Mouse (Mus musculus) heart, embryonic 10.5 days (tissue): ENCODE results near the gene Olfr59. TPM values are rescaled to one million over a fixed set of nuclear protein-coding genes. Genes with fewer than 3 reads are reported as not detected.
A peak's percentile ranks its signal among the peaks of the same experiment; 100 is the strongest.

Source experiments
- DNase-seq: peaks from one replicate; pipeline ENCODE4 v3.0.0-alpha.2; 2017; ENCODE audit warnings: low spot score
- H3K27ac ChIP-seq: fragments of 300-500 bp; sonication (generic); 2 replicates; pipeline ENCODE4 v1.5.1; 2016; ENCODE audit warnings: mild to moderate bottlenecking
- H3K27me3 ChIP-seq: fragments of 300-500 bp; sonication (generic); 2 replicates; pipeline ENCODE4 v1.6.1; 2016; ENCODE audit warnings: mild to moderate bottlenecking; ENCODE audit not compliant: poor library complexity, insufficient read depth, severe bottlenecking
- H3K36me3 ChIP-seq: fragments of 300-500 bp; sonication (generic); 2 replicates; pipeline ENCODE4 v1.6.1; 2016; ENCODE audit warnings: mild to moderate bottlenecking, moderate library complexity
- H3K4me1 ChIP-seq: fragments of 300-500 bp; sonication (generic); 2 replicates; pipeline ENCODE4 v1.6.1; 2016; ENCODE audit warnings: mild to moderate bottlenecking
- H3K4me3 ChIP-seq: fragments of 300-500 bp; sonication (generic); 2 replicates; pipeline ENCODE4 v1.5.1; 2016; ENCODE audit warnings: mild to moderate bottlenecking, moderate library complexity
- H3K9me3 ChIP-seq: fragments of 300-500 bp; sonication (generic); 2 replicates; pipeline ENCODE4 v1.6.1; 2016; ENCODE audit warnings: mild to moderate bottlenecking, moderate library complexity
- WGBS: fragments of 180-500 bp; shearing (Covaris S2); methylation state at CpG from one replicate; pipeline ENCODE4 v1.1.7; 2016; 5-methylcytosine and 5-hydroxymethylcytosine counted together
- polyA plus RNA-seq: library from polyadenylated mRNA; unstranded; fragments of >200 nt; fragmentation: Nextera tagmentation; extraction: Ambion mirVana; gene quantifications from 2 replicates; pipeline ENCODE4 v1.2.1, GENCODE M21; 2016

Olfr59 gene
- not detected in 2 replicates for polyA plus RNA-seq

- 54% methylated on average over 2 of the region's 2 CpGs for WGBS
These were observed at the start of gene Olfr59 for GRCm38 (mm10) chr11:74283436-74283835. Gene Olfr59 (plus strand): TSS chr11:74283736.

DNA sequence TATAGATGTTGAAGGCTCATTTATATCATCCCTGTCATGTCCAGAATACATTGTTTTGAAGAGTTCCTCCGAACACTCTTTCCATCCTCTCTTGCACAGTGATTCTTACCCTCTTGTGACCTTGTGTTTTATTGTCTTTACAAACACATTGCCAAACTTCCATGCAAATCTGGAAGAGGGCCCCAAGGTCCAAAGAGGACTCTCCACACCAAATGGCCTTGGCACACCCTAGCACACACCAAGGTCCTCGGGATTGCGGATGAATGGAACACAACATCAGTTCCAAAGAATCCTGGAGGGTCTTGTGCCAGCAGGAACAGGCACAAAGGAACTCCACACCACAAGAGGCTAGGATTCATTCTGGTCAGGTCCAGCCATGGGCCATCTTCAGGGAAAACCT lies 42.3 kb upstream of the Olfr59 start:
- DNase-seq = no peak
- Histone ChIP-seq H3K27ac (no peak overlapping the region), H3K4me1 (no peaks in the 10 kb centered on the region), H3K27me3 (no peaks in the 10 kb centered on the region), H3K36me3 (no peaks in the 10 kb centered on the region), H3K4me3 (no peak overlapping the region), H3K9me3 (peaks cover 15% of the 10 kb centered on the region)
- WGBS = 82% methylated on average over 3 of the region's 3 CpGs

More at GRCm38 (mm10) chr11:74283436-74283835, at the start of gene Olfr59:
- no peaks in the 10 kb centered on the region for H3K27me3 ChIP-seq
- no peak within 1 kb of the TSS for H3K27ac ChIP-seq
- DNase-seq = no peak
- no peaks in the 10 kb centered on the region; the same call in 1 of the 2 replicates for H3K9me3 ChIP-seq
- H3K36me3 ChIP-seq = no peaks in the 10 kb centered on the region
- H3K4me1 ChIP-seq = no peaks in the 10 kb centered on the region
- no peak within 1 kb of the TSS for H3K4me3 ChIP-seq

GRCm38 (mm10) chr11:74259508-74259907 lies 24.0 kb upstream of the Olfr59 start, which contains the start of gene Olfr406:
Gene Olfr406 (plus strand): TSS chr11:74259808.
- 46% methylated on average over 2 of the region's 2 CpGs for WGBS
- H3K9me3 ChIP-seq = 0 out of 2 replicates have a peak, but pooled peaks cover 2% of the 10 kb centered on the region
- H3K36me3 ChIP-seq = no peaks in the 10 kb centered on the region
- H3K4me3 ChIP-seq = no peak within 1 kb of the TSS
- H3K27ac ChIP-seq = no peak within 1 kb of the TSS
- no peak for DNase-seq
- H3K4me1 ChIP-seq = no peaks in the 10 kb centered on the region
- H3K27me3 ChIP-seq = no peaks in the 10 kb centered on the region

DNA sequence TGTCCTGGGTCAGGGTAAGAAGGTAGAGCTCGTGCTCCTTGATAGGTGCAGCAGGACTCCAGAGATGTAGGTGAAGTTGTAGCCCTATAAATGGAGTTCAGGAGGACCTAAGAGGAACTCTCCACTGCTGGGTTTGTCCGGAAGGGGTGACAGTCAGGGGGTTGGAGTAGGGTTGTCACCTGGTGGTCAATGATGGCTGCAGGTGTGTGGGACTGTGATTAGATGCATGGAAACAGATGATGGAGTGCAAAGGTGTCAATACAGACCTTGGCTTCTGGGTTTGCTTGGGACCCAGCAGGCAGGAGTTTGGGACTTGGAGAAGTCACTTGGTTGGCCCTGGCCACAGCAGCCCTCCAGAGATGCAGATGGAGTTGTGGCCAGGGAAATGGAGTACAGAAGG lies 3.7 kb downstream of the Olfr59 start:
- Histone ChIP-seq H3K4me1 (no peaks in the 10 kb centered on the region), H3K9me3 (no peaks in the 10 kb centered on the region; the same call in 1 of the 2 replicates), H3K36me3 (no peaks in the 10 kb centered on the region), H3K27me3 (no peaks in the 10 kb centered on the region), H3K4me3 (no peak overlapping the region), H3K27ac (no peak overlapping the region)
- DNase-seq = peak; percentile 63
- 71% methylated on average over 2 of the region's 2 CpGs for WGBS

DNA sequence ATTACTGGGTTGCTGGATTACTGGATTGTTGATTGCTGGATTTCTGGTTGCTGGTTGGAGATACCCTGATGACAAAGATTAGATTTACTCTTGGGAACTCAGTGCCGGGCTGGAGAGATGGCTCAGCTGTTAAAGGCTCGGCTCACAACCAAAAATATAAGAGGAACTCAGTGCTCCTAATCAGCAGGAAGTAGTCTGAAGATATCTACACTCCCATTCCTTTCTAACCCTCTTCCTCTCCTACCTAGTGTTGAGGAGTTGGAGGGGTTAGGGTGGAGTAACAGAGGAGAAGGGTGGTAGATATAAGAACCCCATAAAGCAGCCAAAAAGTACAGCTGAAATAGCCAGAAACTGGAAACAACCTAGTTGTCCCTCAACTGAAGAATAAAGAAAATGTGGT lies 42.5 kb downstream of the Olfr59 start:
- H3K4me3 ChIP-seq = no peak overlapping the region
- H3K9me3 ChIP-seq = 0 out of 2 replicates have a peak, but pooled peaks cover 3% of the 10 kb centered on the region
- no peaks in the 10 kb centered on the region for H3K27me3 ChIP-seq
- H3K27ac ChIP-seq = no peak overlapping the region
- no peaks in the 10 kb centered on the region for H3K4me1 ChIP-seq
- DNase-seq = no peak
- H3K36me3 ChIP-seq = no peaks in the 10 kb centered on the region
- WGBS = 46% methylated on average over 2 of the region's 2 CpGs

- Histone ChIP-seq H3K36me3 (no peaks in the 10 kb centered on the region), H3K9me3 (0 out of 2 replicates have a peak, but pooled peaks cover 3% of the 10 kb centered on the region), H3K4me1 (no peaks in the 10 kb centered on the region), H3K4me3 (no peak overlapping the region), H3K27ac (no peak overlapping the region), H3K27me3 (no peaks in the 10 kb centered on the region)
- no peak for DNase-seq
These were observed 45.2 kb downstream of the Olfr59 start for GRCm38 (mm10) chr11:74328781-74329180.

- H3K9me3 ChIP-seq = no peaks in the 10 kb centered on the region
- DNase-seq = no peak
- no peaks in the 10 kb centered on the region for H3K36me3 ChIP-seq
- H3K27me3 ChIP-seq = no peaks in the 10 kb centered on the region
- 76% methylated on average over 6 of the region's 6 CpGs for WGBS
- H3K4me1 ChIP-seq = no peaks in the 10 kb centered on the region
- no peak within 1 kb of the TSS for H3K4me3 ChIP-seq
- H3K27ac ChIP-seq = no peak within 1 kb of the TSS
These were observed 54.4 kb downstream of the Olfr59 start, which contains the start of gene Olfr410 for GRCm38 (mm10) chr11:74337931-74338330. Gene Olfr410 (minus strand): TSS chr11:74338031.

Other genes with a start within 250 kb of the Olfr59 start
- not detected in 2 replicates for gene Olfr139, start 227.2 kb upstream of the Olfr59 start, polyA plus RNA-seq
- gene Olfr399, start 227.1 kb upstream of the Olfr59 start, polyA plus RNA-seq = not detected in 2 replicates
- gene Zfp616, start 213.8 kb upstream of the Olfr59 start, polyA plus RNA-seq = not detected in 2 replicates
- gene Olfr401, start 170.0 kb upstream of the Olfr59 start, polyA plus RNA-seq = not detected in 2 replicates
- not detected in 2 replicates for gene Olfr402, start 130.2 kb upstream of the Olfr59 start, polyA plus RNA-seq
- not detected in 2 replicates for gene Olfr403, start 97.5 kb upstream of the Olfr59 start, polyA plus RNA-seq
- gene Olfr43, start 72.4 kb upstream of the Olfr59 start, polyA plus RNA-seq = not detected in 2 replicates
- gene Olfr406, start 23.9 kb upstream of the Olfr59 start, polyA plus RNA-seq = not detected in 2 replicates
- not detected in 2 replicates for gene Olfr410, start 54.3 kb downstream of the Olfr59 start, polyA plus RNA-seq
- gene Olfr411, start 68.9 kb downstream of the Olfr59 start, polyA plus RNA-seq = not detected in 2 replicates
- gene Olfr412, start 78.3 kb downstream of the Olfr59 start, polyA plus RNA-seq = not detected in 2 replicates